Mouse (Mus musculus): ENCODE results near the gene Sphk2. TPM values are rescaled to one million over a fixed set of nuclear protein-coding genes. Genes with fewer than 3 reads are reported as not detected.
A peak's percentile ranks its signal among the peaks of the same experiment; 100 is the strongest.

Gene Sphk2
- 33.0 and 39.8 TPM in 2 replicates for polyA plus RNA-seq (2012; rRNA removed)

- DNase-seq (ENCODE audit: low read depth), result peak; percentile 99
- TF ChIP-seq POLR2A (IDR thresholded peaks at IDR 0.05; ENCODE audit: borderline replicate concordance, extremely low read depth, insufficient read depth, insufficient read length, poor library complexity, severe bottlenecking) (peak; percentile 85; the same call in 1 of the 2 replicates), CTCF (IDR thresholded peaks at IDR 0.05; ENCODE audit: borderline replicate concordance, extremely low read depth, insufficient read depth, insufficient read length) (no peak)
These were observed at the start of gene Sphk2 for GRCm38 (mm10) chr7:45717918-45718297. Sphk2 (minus strand) TSS chr7:45718002.

GRCm38 (mm10) chr7:45767500-45767899 lies 49.7 kb upstream of the Sphk2 start:
- DNase-seq (ENCODE audit: low read depth), result no peak
- TF ChIP-seq POLR2A (IDR thresholded peaks at IDR 0.05; ENCODE audit: borderline replicate concordance, extremely low read depth, insufficient read depth, insufficient read length, poor library complexity, severe bottlenecking) (no peak), CTCF (IDR thresholded peaks at IDR 0.05; ENCODE audit: borderline replicate concordance, extremely low read depth, insufficient read depth, insufficient read length) (no peak)

- TF ChIP-seq CTCF (IDR thresholded peaks at IDR 0.05; ENCODE audit: borderline replicate concordance, extremely low read depth, insufficient read depth, insufficient read length), result no peak
- TF ChIP-seq POLR2A (IDR thresholded peaks at IDR 0.05; ENCODE audit: borderline replicate concordance, extremely low read depth, insufficient read depth, insufficient read length, poor library complexity, severe bottlenecking), result no peak
These were observed 49.0 kb upstream of the Sphk2 start for GRCm38 (mm10) chr7:45766764-45767163.

GRCm38 (mm10) chr7:45765995-45766394 lies 48.2 kb upstream of the Sphk2 start:
- DNase-seq (ENCODE audit: low read depth), result no peak
- TF ChIP-seq CTCF (IDR thresholded peaks at IDR 0.05; ENCODE audit: borderline replicate concordance, extremely low read depth, insufficient read depth, insufficient read length), result no peak

More at GRCm38 (mm10) chr7:45766764-45767163, 49.0 kb upstream of the Sphk2 start:
- no peak for DNase-seq (ENCODE audit: low read depth)

- TF ChIP-seq CTCF (IDR thresholded peaks at IDR 0.05; ENCODE audit: borderline replicate concordance, extremely low read depth, insufficient read depth, insufficient read length), result no peak
- TF ChIP-seq POLR2A (IDR thresholded peaks at IDR 0.05; ENCODE audit: borderline replicate concordance, extremely low read depth, insufficient read depth, insufficient read length, poor library complexity, severe bottlenecking), result no peak
These were observed 42.3 kb upstream of the Sphk2 start for GRCm38 (mm10) chr7:45760151-45760550.

GRCm38 (mm10) chr7:45759400-45759799 lies 41.6 kb upstream of the Sphk2 start:
- no peak for DNase-seq (ENCODE audit: low read depth)
- TF ChIP-seq CTCF (IDR thresholded peaks at IDR 0.05; ENCODE audit: borderline replicate concordance, extremely low read depth, insufficient read depth, insufficient read length), result no peak
- no peak for TF ChIP-seq POLR2A (IDR thresholded peaks at IDR 0.05; ENCODE audit: borderline replicate concordance, extremely low read depth, insufficient read depth, insufficient read length, poor library complexity, severe bottlenecking)

More at GRCm38 (mm10) chr7:45760151-45760550, 42.3 kb upstream of the Sphk2 start:
- DNase-seq (ENCODE audit: low read depth), result no peak

- TF ChIP-seq CTCF (IDR thresholded peaks at IDR 0.05; ENCODE audit: borderline replicate concordance, extremely low read depth, insufficient read depth, insufficient read length) (no peak), POLR2A (IDR thresholded peaks at IDR 0.05; ENCODE audit: borderline replicate concordance, extremely low read depth, insufficient read depth, insufficient read length, poor library complexity, severe bottlenecking) (no peak)
- no peak for DNase-seq (ENCODE audit: low read depth)
These were observed 37.9 kb upstream of the Sphk2 start for GRCm38 (mm10) chr7:45755703-45756102.

GRCm38 (mm10) chr7:45750162-45750561 lies 32.4 kb upstream of the Sphk2 start:
- DNase-seq (ENCODE audit: low read depth), result no peak
- TF ChIP-seq CTCF (IDR thresholded peaks at IDR 0.05; ENCODE audit: borderline replicate concordance, extremely low read depth, insufficient read depth, insufficient read length) (no peak), POLR2A (IDR thresholded peaks at IDR 0.05; ENCODE audit: borderline replicate concordance, extremely low read depth, insufficient read depth, insufficient read length, poor library complexity, severe bottlenecking) (no peak)

- TF ChIP-seq POLR2A (IDR thresholded peaks at IDR 0.05; ENCODE audit: borderline replicate concordance, extremely low read depth, insufficient read depth, insufficient read length, poor library complexity, severe bottlenecking) (no peak), CTCF (IDR thresholded peaks at IDR 0.05; ENCODE audit: borderline replicate concordance, extremely low read depth, insufficient read depth, insufficient read length) (no peak)
- DNase-seq (ENCODE audit: low read depth), result peak; percentile 16
These were observed 31.6 kb upstream of the Sphk2 start for GRCm38 (mm10) chr7:45749401-45749800.

GRCm38 (mm10) chr7:45748110-45748509 lies 30.3 kb upstream of the Sphk2 start:
- DNase-seq (ENCODE audit: low read depth), result no peak
- no peak for TF ChIP-seq POLR2A (IDR thresholded peaks at IDR 0.05; ENCODE audit: borderline replicate concordance, extremely low read depth, insufficient read depth, insufficient read length, poor library complexity, severe bottlenecking)
- TF ChIP-seq CTCF (IDR thresholded peaks at IDR 0.05; ENCODE audit: borderline replicate concordance, extremely low read depth, insufficient read depth, insufficient read length), result no peak

- no peak for TF ChIP-seq POLR2A (IDR thresholded peaks at IDR 0.05; ENCODE audit: borderline replicate concordance, extremely low read depth, insufficient read depth, insufficient read length, poor library complexity, severe bottlenecking)
- no peak for TF ChIP-seq CTCF (IDR thresholded peaks at IDR 0.05; ENCODE audit: borderline replicate concordance, extremely low read depth, insufficient read depth, insufficient read length)
- no peak for DNase-seq (ENCODE audit: low read depth)
These were observed 29.6 kb upstream of the Sphk2 start for GRCm38 (mm10) chr7:45747450-45747849.

- TF ChIP-seq POLR2A (IDR thresholded peaks at IDR 0.05; ENCODE audit: borderline replicate concordance, extremely low read depth, insufficient read depth, insufficient read length, poor library complexity, severe bottlenecking) (no peak), CTCF (IDR thresholded peaks at IDR 0.05; ENCODE audit: borderline replicate concordance, extremely low read depth, insufficient read depth, insufficient read length) (peak; percentile 54; the same call in 1 of the 2 replicates)
- DNase-seq (ENCODE audit: low read depth), result no peak
These were observed 28.7 kb upstream of the Sphk2 start for GRCm38 (mm10) chr7:45746518-45746917.
